Mouse (Mus musculus) kidney, adult 2 months (tissue): ENCODE results near the gene Ttbk1.

Experiments used
- CTCF ChIP-seq: fragments of 200-500 bp; conservative IDR thresholded peaks from 2 replicates; pipeline ENCODE4 v1.5.1; 2011; ENCODE audit warnings: low read depth, mild to moderate bottlenecking, control low read depth, low read length, moderate library complexity, mixed read lengths; ENCODE audit not compliant: insufficient read depth, insufficient read length
- POLR2A ChIP-seq: fragments of 200-500 bp; IDR thresholded peaks from one replicate; pipeline ENCODE4 v1.6.1; 2011; ENCODE audit warnings: low read depth, low read length, control low read depth

DNA sequence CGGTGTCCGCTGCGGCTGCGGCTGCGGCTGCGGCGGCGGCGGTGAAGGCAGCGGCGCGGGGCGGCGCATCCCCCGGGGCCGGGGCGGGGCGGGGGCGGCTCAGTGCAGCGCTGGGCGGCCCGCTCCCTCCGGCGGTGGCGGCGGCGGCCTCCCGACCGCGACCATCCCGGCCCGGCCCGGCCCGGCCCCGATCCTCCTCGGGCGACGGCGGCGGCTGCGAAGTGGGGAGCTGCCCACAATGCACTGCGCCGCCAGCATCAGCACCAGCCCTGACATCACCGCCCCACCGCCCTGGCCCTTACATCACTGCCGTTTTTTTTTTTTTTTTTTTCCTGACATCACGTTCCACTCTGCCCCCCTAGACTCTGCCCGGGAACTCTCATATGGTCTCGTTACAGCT, at the start of gene Ttbk1:
- TF ChIP-seq CTCF = no peak
- TF ChIP-seq POLR2A = no peak
